Mouse (Mus musculus) lung, postnatal 25 days (tissue): ENCODE data around the gene Ssb.
"Not testable (repeated sequence)": the region's sequence is repeated elsewhere in the genome, so short reads cannot be mapped to it uniquely, and the experiment has no call there.

Source experiments
- DNase-seq: peaks from one replicate; pipeline ENCODE4 v3.0.0; 2022; ENCODE audit warnings: low spot score

Gene Ssb

DNA sequence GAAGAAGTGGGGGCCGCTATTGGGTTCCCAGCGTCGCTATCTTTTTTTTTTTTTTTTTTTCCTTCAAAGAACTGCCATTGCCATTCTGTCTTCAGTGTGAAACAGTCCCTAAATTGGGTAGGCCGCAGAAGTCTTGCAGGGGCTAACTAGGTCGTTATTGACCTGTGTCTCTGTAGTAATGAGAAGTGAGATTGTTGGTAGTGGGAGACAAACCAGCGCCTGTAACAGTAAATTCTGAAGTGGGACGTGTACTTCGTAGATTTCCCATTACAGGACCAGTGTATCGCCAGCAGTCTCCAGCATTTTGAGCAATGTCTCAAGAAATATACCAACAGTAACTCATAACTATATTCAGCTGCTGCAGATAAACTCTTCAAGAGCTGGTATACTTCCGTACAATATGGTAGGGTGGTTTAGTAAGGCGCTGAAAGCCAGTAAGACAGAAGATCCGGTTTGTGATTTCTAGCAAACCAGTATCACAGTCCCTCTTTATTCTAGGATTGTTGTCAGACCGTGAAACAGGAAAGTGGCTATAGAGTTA lies 825 bp downstream of the Ssb start:
- DNase-seq: no peak

DNA sequence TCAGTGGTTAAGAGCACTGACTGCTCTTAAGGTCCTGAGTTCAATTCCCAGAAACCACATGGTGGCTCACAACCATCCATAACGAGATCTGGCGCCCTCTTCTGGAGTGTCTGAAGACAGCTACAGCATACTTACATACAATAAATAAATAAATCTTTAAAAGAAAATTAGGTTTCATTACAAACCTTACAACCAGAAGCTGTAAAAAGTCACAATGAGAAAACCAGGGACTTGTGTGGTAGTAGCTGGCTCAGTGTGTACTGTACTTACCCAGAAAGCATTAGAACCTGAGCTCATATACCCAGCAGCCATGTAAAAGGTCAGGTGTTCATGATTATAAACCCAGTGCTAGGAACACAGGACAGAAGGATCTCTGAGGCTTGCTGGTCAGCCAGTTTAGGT lies 22.6 kb downstream of the Ssb start:
- DNase-seq: no peak

DNA sequence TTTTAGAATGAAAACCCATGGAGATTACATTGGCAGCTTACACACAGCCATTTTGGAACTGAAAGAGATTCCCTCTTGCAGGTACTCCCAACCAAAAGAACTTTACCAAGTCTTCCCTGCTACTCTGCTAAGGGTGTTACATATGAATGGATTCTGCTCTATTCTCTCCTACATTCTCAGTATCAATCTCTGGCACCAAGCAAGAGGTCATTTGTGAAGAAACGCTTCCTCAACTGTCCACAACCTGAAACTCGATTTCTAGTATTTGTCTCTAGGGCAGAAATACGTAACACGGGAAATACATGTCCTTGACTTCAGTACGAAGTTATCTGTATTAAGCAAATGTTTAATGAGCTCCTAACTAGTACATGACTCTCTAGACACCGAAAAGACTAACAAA lies 23.2 kb downstream of the Ssb start:
- no peak for DNase-seq

DNA sequence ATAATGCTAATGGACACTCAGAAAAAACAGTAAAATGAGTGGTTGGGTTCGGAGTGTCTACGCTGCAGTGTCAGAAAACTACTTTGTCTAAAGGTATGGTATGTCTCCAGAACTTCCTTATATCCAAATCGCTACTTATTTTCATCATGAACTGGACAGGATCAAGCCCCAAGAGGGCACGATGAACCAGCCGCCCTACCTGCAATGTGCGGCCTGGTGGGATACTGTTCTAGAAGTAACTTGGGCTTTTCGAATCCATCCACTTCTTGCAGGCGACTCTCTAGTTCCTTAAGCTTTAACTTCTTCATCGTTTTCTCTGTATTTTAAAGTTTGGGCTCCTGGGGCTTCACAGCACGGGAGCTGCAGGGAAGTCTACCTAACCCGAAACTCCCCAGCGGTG lies 23.7 kb downstream of the Ssb start:
- no peak for DNase-seq

DNA sequence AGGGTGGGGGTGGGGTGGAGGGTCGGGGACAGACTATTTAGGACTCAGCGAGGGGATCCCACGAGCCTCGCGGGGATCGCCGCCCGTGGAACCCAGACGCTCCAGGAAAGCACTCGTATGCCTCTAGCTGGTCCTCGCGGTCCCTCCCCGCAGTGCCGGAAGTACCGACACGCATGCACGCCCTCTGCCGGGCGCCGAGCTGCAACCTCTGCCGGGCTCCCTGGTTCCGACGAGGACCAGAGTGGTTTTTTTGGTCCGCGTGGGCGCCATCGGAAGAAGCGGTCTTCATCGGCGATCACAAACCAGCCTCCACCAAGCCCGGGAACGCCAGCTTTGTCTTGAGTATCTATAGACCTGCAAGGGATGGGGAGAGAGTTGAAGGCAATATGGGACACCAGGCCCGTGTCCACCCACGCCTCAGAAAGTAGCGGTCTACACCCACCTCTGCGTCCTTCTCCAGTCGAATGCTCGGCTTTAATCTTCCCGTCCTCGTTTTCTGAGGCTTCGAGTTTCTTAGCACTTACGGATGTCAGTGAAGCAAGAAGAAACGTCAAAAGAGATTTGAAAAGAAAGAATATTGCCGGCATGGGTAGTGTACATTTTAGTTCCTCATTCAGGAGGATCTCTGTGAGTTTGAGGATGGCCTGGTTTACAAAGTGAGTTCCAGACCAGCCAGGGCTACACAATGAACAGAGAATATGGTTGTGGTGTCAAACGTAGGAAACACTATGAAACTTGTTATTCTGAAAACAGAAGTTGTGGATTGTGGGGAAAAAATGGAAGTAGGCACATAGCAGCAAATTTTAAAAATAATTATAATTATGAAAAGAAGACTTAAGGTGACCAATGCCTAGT lies 24.3 kb downstream of the Ssb start, which contains the start of gene Mettl5:
Gene Mettl5, minus strand, starts transcription at position 165 of the 855 bp plus-strand sequence.
- peak; percentile 90 for DNase-seq

DNA sequence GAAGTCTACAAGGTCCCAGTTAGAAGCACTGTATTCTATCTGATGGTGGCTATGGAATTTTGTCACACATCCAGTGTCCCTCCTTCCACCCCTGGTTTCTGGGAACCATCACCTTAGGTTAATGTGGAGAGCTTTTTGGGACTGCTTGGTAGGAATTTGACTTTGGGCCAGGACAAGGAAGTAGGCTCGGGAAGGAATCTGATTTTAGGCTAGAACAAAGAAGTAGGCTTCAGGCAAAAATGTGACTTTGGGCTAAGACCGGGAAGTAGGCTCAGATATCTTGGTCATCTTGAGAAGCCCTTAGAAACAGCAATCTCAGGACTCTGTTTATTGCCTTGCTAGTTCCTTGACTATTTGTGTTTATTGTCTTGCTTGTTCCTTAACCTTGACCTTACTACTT lies 27.6 kb downstream of the Ssb start:
- no peak for DNase-seq

DNA sequence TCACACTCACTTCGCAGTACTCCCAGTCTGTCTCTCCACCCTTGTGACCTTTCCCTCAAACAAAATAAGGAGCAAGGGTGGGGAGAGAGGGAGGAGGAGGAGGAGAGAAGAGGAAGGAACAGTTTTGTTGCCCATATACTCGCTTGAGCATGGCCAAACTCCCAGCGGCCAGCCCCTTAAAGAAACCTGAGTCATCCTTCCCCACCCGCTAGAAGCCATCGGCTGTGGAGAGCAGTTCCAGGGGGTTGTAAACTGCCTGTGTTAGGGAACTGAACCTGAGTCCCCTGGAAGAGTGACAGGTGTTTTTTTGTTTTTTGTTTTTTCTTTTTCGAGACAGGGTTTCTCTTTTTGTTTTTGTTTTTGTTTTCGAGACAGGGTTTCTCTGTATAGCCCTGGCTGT lies 29.5 kb downstream of the Ssb start:
- no peak for DNase-seq

DNA sequence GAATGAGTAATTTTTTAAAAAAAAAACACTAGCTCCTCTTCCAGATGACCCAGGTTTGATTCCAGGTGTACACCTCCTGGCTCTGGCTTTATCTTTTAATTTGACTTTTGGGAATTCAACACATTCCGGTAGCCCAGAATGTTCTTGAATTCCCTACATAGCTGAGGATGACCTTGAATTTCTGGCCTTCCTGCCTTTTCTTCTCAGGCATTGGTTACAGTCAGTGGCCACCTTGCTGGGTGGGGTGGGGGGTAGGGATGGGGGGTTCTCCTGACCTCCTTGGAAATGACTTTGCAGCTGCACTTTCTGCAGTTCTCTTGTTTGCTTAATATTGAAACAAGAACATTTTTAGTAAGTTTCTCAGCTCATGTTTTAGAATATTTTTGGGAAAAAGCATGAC lies 31.8 kb downstream of the Ssb start:
- DNase-seq: no peak

DNA sequence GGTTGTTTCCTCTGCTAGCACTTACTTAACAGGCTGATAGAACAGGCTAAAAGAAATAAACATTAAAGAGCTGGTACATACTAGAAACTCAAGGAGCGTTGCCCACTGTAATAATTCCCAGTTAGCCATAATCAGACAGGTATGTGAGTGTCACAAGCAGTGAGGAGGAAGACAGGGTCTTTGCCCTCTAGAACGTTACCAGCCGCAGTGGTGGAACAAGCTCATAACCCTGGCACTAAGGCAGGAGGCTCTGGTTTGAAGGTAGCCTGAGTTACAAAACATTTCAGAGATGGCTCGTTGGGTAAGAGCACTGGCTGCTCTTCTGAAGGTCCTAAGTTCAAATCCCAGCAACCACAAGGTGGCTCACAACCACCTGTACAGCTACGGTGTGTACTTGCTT lies 32.5 kb downstream of the Ssb start:
- DNase-seq: no peak

DNA sequence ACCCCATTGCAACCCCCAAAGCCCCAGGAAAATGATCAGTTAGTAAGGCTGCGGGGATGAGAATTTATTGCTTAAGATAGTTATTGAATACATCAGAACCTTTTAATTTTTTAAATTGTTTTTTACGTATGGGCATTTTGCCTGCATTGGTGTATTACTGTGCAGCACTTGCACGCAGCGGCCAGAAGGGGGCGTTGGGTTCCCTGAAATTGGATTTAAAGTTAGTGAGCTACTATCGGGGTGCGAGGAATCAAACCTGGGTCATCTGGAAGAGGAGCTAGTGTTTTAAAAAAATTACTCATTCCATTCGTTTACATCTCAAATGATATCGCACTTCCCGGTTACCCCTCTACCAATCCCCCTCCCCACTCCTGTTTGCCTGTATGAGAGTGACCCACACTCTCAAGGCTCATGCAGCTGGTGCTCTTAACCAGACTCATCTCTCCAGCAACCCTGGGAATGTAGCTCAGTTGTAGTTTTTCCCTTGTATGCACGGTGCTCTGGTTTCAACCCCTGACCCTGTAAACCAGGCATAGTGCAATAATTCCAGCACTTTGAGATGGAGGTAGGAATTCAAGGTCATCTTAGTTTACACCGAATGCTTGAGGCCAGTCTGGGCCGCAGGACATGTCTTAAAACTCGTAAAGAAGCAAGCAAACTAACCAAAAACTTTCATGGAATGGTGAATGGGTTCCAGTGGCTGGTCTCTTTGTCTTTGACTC lies 34.3 kb downstream of the Ssb start:
- DNase-seq: no peak

DNA sequence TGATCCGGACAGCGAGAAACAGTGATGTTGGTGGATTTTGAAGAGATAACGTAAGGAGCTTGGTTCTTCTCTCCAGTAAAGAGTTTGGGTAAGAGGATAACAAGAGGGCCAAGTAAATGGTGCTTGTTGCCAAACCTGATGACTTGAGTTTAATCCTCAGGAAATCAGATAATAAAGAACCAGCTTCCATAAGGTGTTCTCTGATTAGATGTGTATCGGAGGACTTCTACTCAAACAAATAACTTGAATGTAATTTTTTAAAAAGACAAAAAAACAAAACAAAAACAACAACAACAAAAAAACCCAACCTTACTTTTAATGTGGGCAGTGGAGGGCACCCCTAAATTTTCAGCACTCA lies 34.8 kb downstream of the Ssb start:
- DNase-seq: no peak

DNA sequence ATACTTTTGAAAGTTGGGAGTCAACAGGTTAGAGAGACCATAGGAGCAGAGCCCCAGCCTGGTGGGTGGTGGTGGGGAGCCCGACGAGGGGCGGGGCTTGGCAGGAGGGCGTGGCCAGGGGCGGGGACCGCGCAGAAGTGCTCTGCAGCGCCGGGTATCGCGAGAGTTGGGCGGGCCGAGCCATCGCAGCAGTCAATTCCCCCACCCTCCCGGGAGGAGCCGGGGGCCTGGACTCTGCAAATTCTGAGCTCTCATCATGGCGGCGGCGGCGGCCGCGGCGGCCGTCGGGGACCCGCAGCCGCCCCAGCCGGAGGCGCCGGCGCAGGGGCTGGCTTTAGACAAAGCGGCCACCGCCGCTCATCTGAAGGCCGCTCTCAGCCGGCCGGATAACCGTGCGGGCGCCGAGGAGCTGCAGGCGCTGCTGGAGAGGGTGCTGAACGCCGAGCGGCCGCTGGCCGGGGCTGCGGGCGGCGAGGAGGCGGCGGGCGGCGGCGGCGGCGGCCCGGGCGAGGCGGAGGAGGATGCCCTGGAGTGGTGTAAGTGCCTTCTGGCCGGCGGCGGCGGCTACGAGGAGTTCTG lies 35.8 kb downstream of the Ssb start, which contains the start of gene Ubr3:
Gene Ubr3, plus strand, starts transcription at position 208 of the 579 bp plus-strand sequence.
- peak; percentile 97 for DNase-seq

DNA sequence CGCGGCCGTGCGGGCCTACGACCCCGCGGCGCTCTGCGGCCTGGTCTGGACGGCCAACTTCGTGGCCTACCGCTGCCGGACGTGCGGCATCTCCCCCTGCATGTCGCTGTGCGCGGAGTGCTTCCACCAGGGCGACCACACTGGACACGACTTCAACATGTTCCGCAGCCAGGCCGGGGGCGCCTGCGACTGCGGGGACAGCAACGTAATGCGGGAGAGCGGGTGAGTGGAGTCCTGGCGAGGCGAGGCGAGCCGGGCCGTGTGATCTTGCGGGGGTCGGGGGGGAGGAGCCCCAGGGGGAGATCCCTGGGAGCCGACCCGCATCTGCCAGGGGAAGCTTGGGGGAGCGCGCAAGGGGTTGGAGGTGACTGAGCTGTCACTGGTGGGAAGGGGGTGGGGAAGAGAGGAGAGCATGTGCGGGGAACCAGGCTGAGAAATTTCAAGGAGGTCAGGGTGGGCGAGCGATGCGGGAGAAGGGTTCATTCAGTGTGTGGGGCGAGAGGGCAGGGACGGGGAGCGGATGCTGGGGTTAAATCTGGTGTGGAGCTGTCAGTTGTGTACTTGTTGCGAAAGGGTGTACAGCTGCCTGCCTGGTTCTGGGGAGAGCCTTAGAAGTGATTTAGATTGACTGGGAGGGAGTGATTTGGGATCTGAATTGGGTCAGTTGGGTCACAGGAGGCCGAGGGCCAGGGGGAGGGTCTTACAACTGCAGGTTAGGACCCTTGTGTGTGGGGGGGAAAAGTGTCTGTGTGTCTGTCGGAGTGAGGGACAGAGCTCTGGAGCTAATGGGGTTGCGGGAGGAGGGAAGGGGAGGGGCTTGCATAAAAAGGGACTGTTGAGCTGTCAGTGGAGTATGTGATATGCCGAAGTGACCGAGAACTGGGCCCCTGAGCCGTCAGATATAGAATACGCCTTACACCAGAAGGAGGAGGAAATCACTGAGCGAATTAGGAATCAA lies 36.5 kb downstream of the Ssb start:
- peak; percentile 73 for DNase-seq

DNA sequence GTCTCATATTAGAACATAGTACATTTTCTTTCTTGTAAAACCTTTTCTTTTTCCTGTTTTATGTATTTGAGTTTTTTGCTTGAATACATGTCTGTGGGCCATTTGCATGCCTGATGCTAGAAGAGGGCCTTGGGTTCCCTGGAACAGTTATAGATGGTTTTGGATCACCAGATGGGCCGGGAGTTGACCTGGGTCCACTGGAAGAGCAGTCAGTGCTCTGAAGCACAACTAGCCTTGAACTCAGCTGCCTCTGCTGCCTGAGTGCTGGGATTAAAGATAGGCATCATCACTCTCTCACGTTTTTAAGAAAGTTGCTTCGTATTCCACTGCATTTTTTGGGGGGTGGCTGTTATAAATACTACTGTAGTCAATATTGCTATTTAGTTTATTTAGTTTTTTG lies 42.2 kb downstream of the Ssb start:
- DNase-seq: no peak

DNA sequence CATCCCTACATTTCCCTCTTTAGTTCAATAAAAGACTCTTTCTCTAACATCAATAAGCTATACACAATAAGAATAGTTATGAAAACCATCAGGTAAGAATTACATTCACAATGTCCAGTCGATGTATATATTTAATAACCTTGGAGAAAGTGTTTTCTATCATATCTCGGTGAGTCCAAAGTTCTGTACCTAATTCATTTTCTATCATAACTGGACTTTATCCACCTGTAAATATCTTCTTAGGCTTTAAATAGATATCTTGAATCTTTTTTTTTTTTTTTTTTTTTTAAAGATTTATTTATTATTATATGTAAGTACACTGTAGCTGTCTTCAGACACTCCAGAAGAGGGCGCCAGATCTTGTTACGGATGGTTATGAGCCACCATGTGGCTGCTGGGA lies 46.0 kb downstream of the Ssb start:
- not testable (repeated sequence) for DNase-seq

DNA sequence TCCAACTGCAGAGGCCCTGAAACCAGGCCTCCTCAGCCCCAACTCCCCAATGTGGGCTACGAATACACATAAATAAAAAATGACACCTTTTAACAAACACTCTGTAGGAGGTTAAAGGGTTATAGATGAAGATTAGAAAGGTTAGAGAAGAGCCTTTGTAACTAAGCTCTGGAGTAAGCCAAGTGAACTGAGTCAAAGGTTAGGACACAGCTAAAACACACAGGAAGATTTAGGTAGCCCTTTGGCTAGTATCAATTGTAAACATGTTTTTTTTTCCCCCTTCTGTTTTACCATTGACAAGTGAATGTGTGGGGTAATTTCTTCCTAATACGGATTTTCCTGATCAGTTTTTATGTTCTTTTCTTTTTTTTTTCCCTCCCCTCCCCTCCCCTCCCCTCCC lies 51.4 kb downstream of the Ssb start:
- no peak for DNase-seq

DNA sequence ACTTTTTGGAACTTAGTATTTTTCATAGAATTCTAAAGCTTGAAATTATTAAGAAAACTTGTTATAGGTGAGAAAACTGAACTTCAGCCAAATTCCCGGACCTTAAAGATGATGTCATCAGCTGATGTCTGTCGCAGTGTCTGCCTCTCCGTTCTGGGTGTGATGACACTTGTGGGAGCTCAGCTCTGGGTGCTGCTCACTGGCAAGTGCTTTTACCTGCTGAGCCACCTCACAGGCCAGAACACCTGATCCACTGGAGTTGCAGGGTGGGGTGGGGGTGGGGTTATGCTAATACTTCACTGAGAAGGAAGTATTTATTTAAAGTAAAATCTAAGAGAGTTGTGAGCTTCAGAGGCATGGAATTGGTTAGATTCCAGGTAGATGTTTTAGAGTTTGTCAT lies 55.9 kb downstream of the Ssb start:
- DNase-seq: no peak
